Mouse (Mus musculus) megakaryocyte progenitor cell, adult 5-6 weeks (primary cell): Measurements from ENCODE around the gene Zfhx3. TPM values are rescaled to one million over a fixed set of nuclear protein-coding genes. Genes with fewer than 3 reads are reported as not detected.

ENCODE experiments used
- ATAC-seq: replicated peaks from 2 replicates; pipeline ENCODE4 v1.8.0; 2016; ENCODE audit warnings: mild to moderate bottlenecking, moderate TSS enrichment, inconsistent platforms; ENCODE audit not compliant: poor library complexity
- total RNA-seq, 2 experiments: library from RNA; stranded (forward) in 1 of 2; stranded (reverse) in 1 of 2; fragments of 157-497, 149-512 nt in 1 of 2; fragments of 200-1000 nt in 1 of 2; gene quantifications; 2 replicates each; pipeline versions ENCODE4 v1.2.3 to v1.2.4; 2015 to 2017

The Zfhx3 gene
- total RNA-seq, 2 experiments from 2014 or later, result 0.25 to 1.7 TPM

DNA sequence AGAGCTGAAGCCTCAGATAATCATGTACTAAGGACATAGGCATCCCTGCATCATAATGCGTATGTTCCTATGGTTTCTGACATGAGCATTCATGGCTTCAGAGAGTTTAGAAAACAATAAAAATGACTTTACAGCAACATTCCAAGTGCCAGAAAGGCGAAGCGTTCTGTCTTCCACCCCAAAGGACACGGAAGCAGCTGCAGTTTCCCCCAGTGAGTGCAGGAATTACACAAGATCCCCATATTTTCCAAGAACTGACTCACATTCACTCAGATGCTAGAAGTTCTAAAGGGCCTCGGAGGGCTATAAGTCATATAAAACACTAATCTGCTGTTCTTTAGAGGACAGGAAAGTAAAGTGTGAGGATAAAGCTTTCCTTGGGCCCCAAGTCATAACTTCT is 75.3 kb downstream of the Zfhx3 start:
- ATAC-seq, result no peak

GRCm38 (mm10) chr8:108019651-108020050 is 77.2 kb downstream of the Zfhx3 start:
- no peak for ATAC-seq

- no peak for ATAC-seq
These were observed 80.0 kb downstream of the Zfhx3 start for GRCm38 (mm10) chr8:108022404-108022803.

DNA sequence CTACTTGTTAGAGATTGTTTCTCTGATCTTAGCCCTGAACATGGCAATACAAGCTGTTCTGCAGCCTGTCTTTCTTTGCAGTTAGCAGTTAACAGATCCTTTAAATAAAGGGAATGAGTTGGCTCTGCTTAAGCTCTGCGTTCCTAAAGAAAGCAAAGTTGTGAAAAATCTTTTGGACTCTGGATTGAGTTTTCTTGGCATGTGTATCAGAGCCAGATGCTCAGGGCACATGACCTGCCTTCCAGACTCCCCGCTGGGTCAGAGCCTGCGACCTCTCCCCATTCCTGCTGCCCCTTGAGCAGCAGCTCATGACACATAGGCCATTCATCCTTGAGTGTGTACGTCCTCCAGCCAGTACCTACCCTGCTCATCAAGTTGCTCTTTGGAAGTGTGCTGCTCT is 81.9 kb downstream of the Zfhx3 start:
- no peak for ATAC-seq

DNA sequence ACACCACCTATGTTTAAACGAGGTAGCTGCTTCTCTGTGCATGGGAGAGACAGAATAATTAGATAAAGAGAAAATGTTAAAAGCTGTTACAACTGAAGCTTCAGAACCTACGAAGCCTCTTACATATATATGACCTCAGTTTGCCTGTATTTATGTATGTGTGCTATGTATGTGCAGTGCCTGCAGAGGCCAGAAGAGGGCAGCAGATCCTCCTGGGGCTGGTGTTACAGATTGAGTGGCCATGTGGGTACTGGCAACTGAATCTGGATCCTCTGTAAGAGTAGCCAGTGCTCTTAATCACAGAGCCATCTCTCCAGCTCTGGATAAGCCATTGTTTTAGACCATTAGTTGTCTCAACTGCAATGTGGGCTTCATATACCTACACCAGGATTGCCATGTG is 82.8 kb downstream of the Zfhx3 start:
- no peak for ATAC-seq

DNA sequence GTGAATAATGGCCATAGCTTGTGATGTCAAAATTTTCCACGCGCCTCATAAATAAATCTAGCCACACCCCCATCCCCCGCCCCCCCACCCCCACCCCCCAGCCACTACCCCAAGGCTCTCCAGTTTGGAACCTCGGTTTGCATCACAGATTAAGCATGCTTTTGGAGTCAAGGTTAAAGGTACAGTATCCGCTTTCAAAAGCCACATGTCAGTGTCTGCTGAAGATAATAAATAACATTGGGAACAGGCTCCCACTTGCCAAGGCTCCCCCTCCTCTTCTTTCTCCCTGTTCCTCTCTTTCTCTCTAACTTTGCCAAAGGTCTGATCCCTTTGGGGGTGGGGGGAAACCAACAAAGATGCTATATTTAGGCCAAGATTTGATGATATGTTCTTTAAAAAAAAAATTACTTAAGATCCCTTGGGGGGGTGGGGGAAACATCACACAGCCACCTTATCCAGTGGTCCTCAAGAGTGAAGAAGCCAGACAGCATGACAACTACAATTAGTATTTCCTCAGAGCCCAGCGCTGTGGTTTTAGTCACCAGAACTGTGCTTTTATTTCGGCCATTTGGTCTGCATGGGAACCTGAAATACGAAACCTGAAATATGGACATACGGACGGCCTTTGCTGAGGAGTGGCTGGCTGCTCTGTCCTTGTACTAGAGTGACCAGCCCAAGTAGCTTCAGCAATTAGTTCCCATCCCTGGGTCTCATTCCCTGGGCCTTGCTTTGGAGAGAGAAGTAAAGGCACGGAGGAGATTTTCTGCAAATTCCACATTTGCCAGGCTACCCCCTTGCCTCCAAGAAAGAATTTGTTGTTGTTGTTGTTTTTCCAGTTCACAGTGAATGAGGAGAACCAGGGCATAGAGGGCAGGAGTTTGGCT is 84.4 kb downstream of the Zfhx3 start:
- ATAC-seq, result no peak

- no peak for ATAC-seq
These were observed 85.1 kb downstream of the Zfhx3 start for GRCm38 (mm10) chr8:108027561-108028025.

GRCm38 (mm10) chr8:108028440-108028839 is 86.0 kb downstream of the Zfhx3 start:
- ATAC-seq, result no peak

- ATAC-seq, result no peak
These were observed 88.7 kb downstream of the Zfhx3 start for GRCm38 (mm10) chr8:108031159-108031558.

DNA sequence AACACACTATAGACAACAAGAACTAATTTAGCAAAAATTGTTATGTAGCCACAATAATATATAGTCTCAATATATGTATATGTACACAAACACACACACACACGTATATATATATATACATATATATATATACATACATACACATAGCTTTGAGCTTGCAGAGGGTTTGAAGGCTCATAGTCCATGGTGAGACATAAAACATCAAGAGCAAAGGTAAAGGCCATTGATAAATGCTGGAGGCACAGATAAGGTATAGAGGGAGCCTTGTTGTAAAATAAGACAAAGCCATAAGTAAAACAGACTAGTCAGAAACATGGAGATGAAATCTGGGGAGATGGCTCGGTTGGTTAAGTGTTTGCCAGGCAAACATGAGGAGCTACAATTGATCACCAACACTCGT is 91.6 kb downstream of the Zfhx3 start:
- ATAC-seq, result no peak

GRCm38 (mm10) chr8:108034726-108035125 is 92.3 kb downstream of the Zfhx3 start:
- ATAC-seq, result no peak

DNA sequence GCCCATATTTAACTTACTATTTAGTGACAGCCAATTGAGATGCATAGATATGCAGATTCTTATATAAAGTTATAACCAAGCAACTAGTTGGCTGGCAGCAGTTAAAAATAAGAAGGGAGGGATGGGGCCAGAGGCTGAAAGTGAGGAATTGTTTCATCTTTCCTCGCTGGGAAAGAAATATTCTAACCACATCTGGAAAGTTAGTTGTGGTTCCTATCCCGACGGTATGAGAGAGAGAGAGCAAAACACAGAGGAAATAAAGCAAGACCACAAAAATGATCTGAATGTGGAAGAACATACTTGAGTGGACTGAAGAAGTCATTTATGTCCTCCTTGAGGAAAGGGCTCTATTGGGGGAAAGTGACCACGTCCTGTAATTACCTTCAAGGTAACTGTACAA is 101.2 kb downstream of the Zfhx3 start:
- no peak for ATAC-seq

DNA sequence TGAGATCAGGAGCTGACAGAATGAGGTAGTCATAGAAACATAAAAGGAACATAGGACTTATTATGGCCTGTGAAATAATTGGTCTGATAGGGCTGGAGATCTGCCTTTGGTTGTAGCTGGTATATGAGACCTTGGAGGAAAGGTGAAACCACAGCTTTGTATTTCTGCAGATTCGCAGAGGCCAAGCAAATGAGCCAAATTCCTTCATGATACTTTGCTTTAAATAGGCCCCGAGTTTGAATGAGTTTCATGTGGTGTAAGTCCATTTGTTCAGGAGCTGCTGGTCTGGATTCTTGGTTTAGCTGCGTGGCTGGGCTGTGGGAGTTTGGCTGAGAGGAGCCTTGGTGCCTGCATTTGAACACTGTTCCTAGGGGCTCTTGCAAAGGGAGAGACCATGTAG is 101.7 kb downstream of the Zfhx3 start:
- ATAC-seq, result no peak

DNA sequence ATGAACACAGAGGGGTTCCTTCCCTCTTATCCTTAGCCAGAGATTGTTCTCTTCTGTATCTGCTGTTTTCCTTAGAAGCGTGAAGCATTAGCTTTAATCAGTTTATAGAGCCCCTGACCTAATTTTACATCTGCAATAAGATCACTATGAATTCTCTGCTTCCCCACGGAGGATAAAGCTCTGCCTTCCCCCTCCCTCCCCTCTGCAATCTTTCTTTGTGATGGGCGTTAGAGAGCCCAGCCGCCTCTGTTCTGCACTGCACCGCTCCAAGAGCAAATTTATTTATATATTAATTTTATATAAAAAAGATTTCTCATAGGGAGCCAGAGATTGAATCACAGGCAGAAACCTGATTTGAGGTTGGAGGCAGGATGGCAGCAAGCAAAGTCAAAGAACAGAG is 113.8 kb downstream of the Zfhx3 start:
- no peak for ATAC-seq

GRCm38 (mm10) chr8:108061972-108062371 is 119.5 kb downstream of the Zfhx3 start:
- ATAC-seq, result no peak

GRCm38 (mm10) chr8:108067111-108067510 is 124.7 kb downstream of the Zfhx3 start:
- ATAC-seq, result no peak

- no peak for ATAC-seq
These were observed 125.8 kb downstream of the Zfhx3 start for GRCm38 (mm10) chr8:108068195-108068594.

DNA sequence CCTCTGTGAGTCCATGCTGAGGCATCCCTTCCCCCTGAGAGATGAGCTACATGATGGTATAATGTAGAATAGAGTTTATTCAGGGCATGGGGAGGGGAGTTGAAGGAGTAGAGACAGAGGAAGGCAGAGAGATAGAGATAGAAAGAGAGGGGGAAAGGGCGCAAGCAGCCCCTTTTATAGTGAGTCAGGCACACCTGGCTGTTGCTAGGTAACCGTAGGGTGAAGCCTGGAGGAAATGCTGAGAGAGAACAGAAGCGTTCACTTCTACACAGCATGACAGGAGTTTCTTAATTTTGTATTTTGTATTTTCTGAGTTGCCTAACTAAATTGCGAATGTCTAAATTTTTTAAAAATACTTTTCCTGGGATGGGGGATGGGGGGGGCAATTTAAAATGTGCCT is 128.0 kb downstream of the Zfhx3 start:
- ATAC-seq, result no peak

GRCm38 (mm10) chr8:108072126-108072746 is 129.8 kb downstream of the Zfhx3 start:
- ATAC-seq, result no peak

GRCm38 (mm10) chr8:108072853-108073252 is 130.4 kb downstream of the Zfhx3 start:
- ATAC-seq, result no peak

- no peak for ATAC-seq
These were observed 132.7 kb downstream of the Zfhx3 start for GRCm38 (mm10) chr8:108075176-108075575.

GRCm38 (mm10) chr8:108078726-108079125 is 136.3 kb downstream of the Zfhx3 start:
- ATAC-seq, result no peak
